Mouse (Mus musculus) liver, postnatal 0 days (tissue): ENCODE measurements around the gene Rbms1.

Source experiments
- CTCF ChIP-seq: sonication (generic); IDR thresholded peaks from 2 replicates; pipeline ENCODE4 v1.5.1; 2016; ENCODE audit warnings: antibody characterized with exemption, low read depth
- EP300 ChIP-seq: IDR thresholded peaks from 2 replicates; pipeline ENCODE4 v1.6.1; 2016; ENCODE audit warnings: antibody characterized with exemption, low read depth, mild to moderate bottlenecking

GRCm38 (mm10) chr2:60766420-60766819, 196.6 kb downstream of the Rbms1 start:
- TF ChIP-seq EP300 (no peak), CTCF (no peak)
